Mouse (Mus musculus): ENCODE data around the gene Slc44a5. TPM values are rescaled to one million over a fixed set of nuclear protein-coding genes. Genes with fewer than 3 reads are reported as not detected.

Slc44a5 gene
- polyA plus RNA-seq, 1 experiment from 2014 or later, result 1.1 TPM

GRCm38 (mm10) chr3:154300006-154300405, 326.8 kb downstream of the Slc44a5 start:
- Histone ChIP-seq H3K9me3 (replicated peaks; ENCODE audit: control insufficient read depth, low read length) (no peaks in the 10 kb centered on the region), H3K9ac (ENCODE audit: low read length) (no peak overlapping the region), H3K4me3 (replicated peaks; ENCODE audit: low read length) (no peak overlapping the region), H3K27me3 (ENCODE audit: control insufficient read depth, insufficient read depth, low read length) (no peaks in the 10 kb centered on the region), H3K27ac (ENCODE audit: low read length) (no peak overlapping the region), H3K4me1 (ENCODE audit: control insufficient read depth, insufficient read depth, low read length) (no peaks in the 10 kb centered on the region), H3K4me2 (ENCODE audit: low read depth, low read length) (no peak overlapping the region), H3K36me3 (ENCODE audit: control insufficient read depth, insufficient read depth, low read length) (no peaks in the 10 kb centered on the region)
- ATAC-seq (ENCODE audit: insufficient read depth, low FRiP score), result no peak
- WGBS, result 88% methylated on average over 9 of the region's 9 CpGs

DNA sequence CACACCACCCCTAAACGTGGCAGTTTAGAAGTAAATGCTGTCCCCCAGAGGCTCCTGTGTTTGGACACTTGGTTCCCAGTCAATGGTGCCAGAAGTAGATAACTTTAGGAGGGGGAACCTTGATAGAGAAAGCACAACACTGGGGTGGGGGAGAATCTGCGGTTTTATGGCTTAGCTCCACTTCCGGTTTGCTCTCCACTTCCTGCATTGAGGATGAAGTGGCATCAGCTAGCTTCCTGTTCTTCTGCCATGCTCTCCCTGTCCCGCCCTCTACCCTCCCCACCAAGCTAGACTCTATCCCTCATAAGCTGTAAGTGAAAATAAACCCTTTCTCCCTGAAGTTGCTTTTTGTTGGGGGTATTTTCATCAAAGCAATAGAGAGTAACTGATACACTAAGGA, 327.9 kb downstream of the Slc44a5 start:
- Histone ChIP-seq H3K9me3 (replicated peaks; ENCODE audit: control insufficient read depth, low read length) (no peaks in the 10 kb centered on the region), H3K4me2 (ENCODE audit: low read depth, low read length) (no peak overlapping the region), H3K36me3 (ENCODE audit: control insufficient read depth, insufficient read depth, low read length) (no peaks in the 10 kb centered on the region), H3K27me3 (ENCODE audit: control insufficient read depth, insufficient read depth, low read length) (no peaks in the 10 kb centered on the region), H3K4me1 (ENCODE audit: control insufficient read depth, insufficient read depth, low read length) (no peaks in the 10 kb centered on the region), H3K9ac (ENCODE audit: low read length) (no peak overlapping the region), H3K4me3 (replicated peaks; ENCODE audit: low read length) (no peak overlapping the region), H3K27ac (ENCODE audit: low read length) (no peak overlapping the region)
- no peak for ATAC-seq (ENCODE audit: insufficient read depth, low FRiP score)
- 81% methylated on average over 4 of the region's 4 CpGs for WGBS

GRCm38 (mm10) chr3:154305163-154305884, 332.1 kb downstream of the Slc44a5 start:
- Histone ChIP-seq H3K4me1 (ENCODE audit: control insufficient read depth, insufficient read depth, low read length) (no peaks in the 10 kb centered on the region), H3K27ac (ENCODE audit: low read length) (no peak overlapping the region), H3K4me2 (ENCODE audit: low read depth, low read length) (no peak overlapping the region), H3K36me3 (ENCODE audit: control insufficient read depth, insufficient read depth, low read length) (no peaks in the 10 kb centered on the region), H3K27me3 (ENCODE audit: control insufficient read depth, insufficient read depth, low read length) (no peaks in the 10 kb centered on the region), H3K9me3 (replicated peaks; ENCODE audit: control insufficient read depth, low read length) (no peaks in the 10 kb centered on the region), H3K4me3 (replicated peaks; ENCODE audit: low read length) (no peak overlapping the region), H3K9ac (ENCODE audit: low read length) (no peak overlapping the region)
- WGBS, result 52% methylated on average over 16 of the region's 16 CpGs
- ATAC-seq (ENCODE audit: insufficient read depth, low FRiP score), result no peak

DNA sequence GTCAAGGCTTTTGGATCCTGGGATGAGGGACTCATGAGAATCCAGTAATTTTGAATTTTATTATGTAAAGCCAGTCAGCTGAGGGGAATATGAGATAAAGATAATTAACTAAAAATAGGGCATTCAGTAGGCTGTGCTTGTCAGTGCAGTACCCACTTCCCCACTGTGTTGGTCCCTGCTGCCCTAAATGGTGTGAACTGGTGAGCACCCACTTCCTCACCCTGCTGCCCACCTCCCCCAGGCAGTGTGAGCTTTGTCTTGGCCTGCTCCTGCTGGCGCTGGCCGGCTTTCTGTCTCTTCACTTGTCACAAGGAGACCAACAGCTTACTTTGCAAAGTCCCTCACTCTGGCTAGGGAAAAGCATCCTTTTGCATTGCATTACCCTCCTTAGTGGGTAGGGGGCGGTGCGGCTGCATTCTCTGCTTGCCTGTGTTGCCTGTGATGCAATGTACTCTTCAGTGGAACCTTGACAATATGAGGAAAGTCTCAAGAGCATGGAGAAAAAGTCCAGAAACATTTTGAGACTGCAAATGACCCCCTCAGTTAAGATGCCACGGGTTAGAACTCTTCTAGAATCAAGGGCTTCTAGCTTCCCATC, 344.5 kb downstream of the Slc44a5 start:
- no peaks in the 10 kb centered on the region for H3K4me1 ChIP-seq (ENCODE audit: control insufficient read depth, insufficient read depth, low read length)
- no peak overlapping the region for H3K4me3 ChIP-seq (replicated peaks; ENCODE audit: low read length)
- H3K9ac ChIP-seq (ENCODE audit: low read length), result no peak overlapping the region
- no peak overlapping the region for H3K27ac ChIP-seq (ENCODE audit: low read length)
- H3K27me3 ChIP-seq (ENCODE audit: control insufficient read depth, insufficient read depth, low read length), result peaks cover 15% of the 10 kb centered on the region
- ATAC-seq (ENCODE audit: insufficient read depth, low FRiP score), result no peak
- H3K36me3 ChIP-seq (ENCODE audit: control insufficient read depth, insufficient read depth, low read length), result no peaks in the 10 kb centered on the region
- no peak overlapping the region for H3K4me2 ChIP-seq (ENCODE audit: low read depth, low read length)
- H3K9me3 ChIP-seq (replicated peaks; ENCODE audit: control insufficient read depth, low read length), result no peaks in the 10 kb centered on the region
- WGBS, result 14% methylated on average over 5 of the region's 5 CpGs

Other genes starting within 250 kb of the Slc44a5 start
- gene St6galnac3, start 248.3 kb upstream of the Slc44a5 start, polyA plus RNA-seq (2015; fragmentation: Nextera tagmentation; extraction: Ambion mirVana), result 32.4 and 34.9 TPM in 2 replicates
- gene Asb17, start 129.2 kb upstream of the Slc44a5 start, polyA plus RNA-seq (2015; fragmentation: Nextera tagmentation; extraction: Ambion mirVana), result 0.42 and 0.74 TPM in 2 replicates
- gene Msh4, start 67.3 kb upstream of the Slc44a5 start, polyA plus RNA-seq (2015; fragmentation: Nextera tagmentation; extraction: Ambion mirVana), result not detected in 2 replicates
- gene Rabggtb, start 60.4 kb upstream of the Slc44a5 start, polyA plus RNA-seq (2015; fragmentation: Nextera tagmentation; extraction: Ambion mirVana), result 47.4 and 48.9 TPM in 2 replicates
- 106 and 112 TPM in 2 replicates for gene Acadm, start 28.8 kb upstream of the Slc44a5 start, polyA plus RNA-seq (2015; fragmentation: Nextera tagmentation; extraction: Ambion mirVana)